Mouse (Mus musculus) embryonic facial prominence, embryonic 12.5 days (tissue): ENCODE data around the gene Fstl4. TPM values are rescaled to one million over a fixed set of nuclear protein-coding genes. Genes with fewer than 3 reads are reported as not detected.

Experiments used
- ATAC-seq: fragments of 200-750 bp; cut with Nextera tagmentation; 2 replicates; pipeline ENCODE4 v1.8.0; 2017; ENCODE audit not compliant: insufficient number of reproducible peaks, insufficient read depth, low FRiP score, low TSS enrichment
- H3K27ac ChIP-seq: fragments of 300-500 bp; sonication (generic); 2 replicates; pipeline ENCODE4 v1.5.1; 2016; ENCODE audit warnings: mild to moderate bottlenecking
- H3K27me3 ChIP-seq: fragments of 300-500 bp; sonication (generic); 2 replicates; pipeline ENCODE4 v1.6.1; 2016; ENCODE audit warnings: mild to moderate bottlenecking, moderate library complexity
- H3K36me3 ChIP-seq: fragments of 300-500 bp; sonication (generic); 2 replicates; pipeline ENCODE4 v1.6.1; 2016; ENCODE audit warnings: mild to moderate bottlenecking
- H3K4me1 ChIP-seq: fragments of 300-500 bp; sonication (generic); 2 replicates; pipeline ENCODE4 v1.6.1; 2016
- H3K4me2 ChIP-seq: fragments of 300-500 bp; sonication (generic); replicated peaks from 2 replicates; pipeline ENCODE4 v1.6.1; 2016; ENCODE audit warnings: mild to moderate bottlenecking, moderate library complexity
- H3K4me3 ChIP-seq: fragments of 300-500 bp; sonication (generic); 2 replicates; pipeline ENCODE4 v1.5.1; 2016; ENCODE audit warnings: mild to moderate bottlenecking
- H3K9ac ChIP-seq: fragments of 300-500 bp; sonication (generic); 2 replicates; pipeline ENCODE4 v1.6.1; 2016; ENCODE audit warnings: mild to moderate bottlenecking, moderate library complexity
- H3K9me3 ChIP-seq: fragments of 300-500 bp; sonication (generic); 2 replicates; pipeline ENCODE4 v1.6.1; 2016; ENCODE audit warnings: mild to moderate bottlenecking, moderate library complexity
- WGBS: fragments of 180-500 bp; shearing (Covaris S2); methylation state at CpG from one replicate; pipeline ENCODE4 v1.1.7; 2016; 5-methylcytosine and 5-hydroxymethylcytosine counted together
- polyA plus RNA-seq: library from polyadenylated mRNA; unstranded; fragments of >200 nt; fragmentation: Nextera tagmentation; extraction: Ambion mirVana; gene quantifications from 2 replicates; pipeline ENCODE4 v1.2.1, GENCODE M21; 2016

The Fstl4 gene
- polyA plus RNA-seq, 1 experiment from 2014 or later = 4.1 TPM

- no peak overlapping the region for H3K9ac ChIP-seq
- WGBS = 65% methylated on average over 9 of the region's 9 CpGs
- no peaks in the 10 kb centered on the region for H3K9me3 ChIP-seq
- H3K36me3 ChIP-seq = no peaks in the 10 kb centered on the region
- no peak overlapping the region for H3K4me3 ChIP-seq
- H3K27me3 ChIP-seq = no peaks in the 10 kb centered on the region
- H3K4me2 ChIP-seq = no peak overlapping the region
- H3K4me1 ChIP-seq = no peaks in the 10 kb centered on the region
- H3K27ac ChIP-seq = no peak overlapping the region
- ATAC-seq = no peak
Observed at GRCm38 (mm10) chr11:52744593-52745450, 19.6 kb upstream of the Fstl4 start.

GRCm38 (mm10) chr11:52747206-52747605 is 17.2 kb upstream of the Fstl4 start:
- WGBS = 81% methylated on average over 7 of the region's 7 CpGs
- H3K4me2 ChIP-seq = no peak overlapping the region
- ATAC-seq = no peak
- H3K27me3 ChIP-seq = no peaks in the 10 kb centered on the region
- no peak overlapping the region for H3K9ac ChIP-seq
- no peaks in the 10 kb centered on the region for H3K4me1 ChIP-seq
- H3K4me3 ChIP-seq = no peak overlapping the region
- H3K9me3 ChIP-seq = no peaks in the 10 kb centered on the region
- H3K27ac ChIP-seq = no peak overlapping the region
- no peaks in the 10 kb centered on the region for H3K36me3 ChIP-seq

- Histone ChIP-seq H3K9me3 (no peaks in the 10 kb centered on the region), H3K4me2 (no peak overlapping the region), H3K4me1 (no peaks in the 10 kb centered on the region), H3K36me3 (no peaks in the 10 kb centered on the region), H3K27ac (no peak overlapping the region), H3K4me3 (no peak overlapping the region), H3K27me3 (no peaks in the 10 kb centered on the region), H3K9ac (no peak overlapping the region)
- no peak for ATAC-seq
- WGBS = 17% methylated on average over 6 of the region's 6 CpGs
Observed at GRCm38 (mm10) chr11:52747766-52748456, 16.5 kb upstream of the Fstl4 start.

GRCm38 (mm10) chr11:52749988-52750387 is 14.4 kb upstream of the Fstl4 start:
- no peak overlapping the region for H3K4me2 ChIP-seq
- no peak overlapping the region for H3K4me3 ChIP-seq
- no peaks in the 10 kb centered on the region for H3K4me1 ChIP-seq
- no peak overlapping the region for H3K27ac ChIP-seq
- H3K36me3 ChIP-seq = no peaks in the 10 kb centered on the region
- no peak overlapping the region for H3K9ac ChIP-seq
- 81% methylated on average over 6 of the region's 6 CpGs for WGBS
- ATAC-seq = no peak
- no peaks in the 10 kb centered on the region for H3K9me3 ChIP-seq
- no peaks in the 10 kb centered on the region for H3K27me3 ChIP-seq

GRCm38 (mm10) chr11:52752524-52752923 is 11.9 kb upstream of the Fstl4 start:
- H3K4me2 ChIP-seq = no peak overlapping the region
- H3K9ac ChIP-seq = no peak overlapping the region
- no peaks in the 10 kb centered on the region for H3K27me3 ChIP-seq
- no peaks in the 10 kb centered on the region for H3K9me3 ChIP-seq
- H3K4me1 ChIP-seq = no peaks in the 10 kb centered on the region
- no peak overlapping the region for H3K27ac ChIP-seq
- no peak for ATAC-seq
- no peaks in the 10 kb centered on the region for H3K36me3 ChIP-seq
- WGBS = 89% methylated on average over 12 of the region's 12 CpGs
- no peak overlapping the region for H3K4me3 ChIP-seq

GRCm38 (mm10) chr11:52753261-52753660 is 11.2 kb upstream of the Fstl4 start:
- H3K9ac ChIP-seq = no peak overlapping the region
- H3K27ac ChIP-seq = no peak overlapping the region
- H3K36me3 ChIP-seq = no peaks in the 10 kb centered on the region
- WGBS = 44% methylated on average over 4 of the region's 4 CpGs
- no peak overlapping the region for H3K4me3 ChIP-seq
- H3K4me2 ChIP-seq = no peak overlapping the region
- no peaks in the 10 kb centered on the region for H3K27me3 ChIP-seq
- no peaks in the 10 kb centered on the region for H3K9me3 ChIP-seq
- no peak for ATAC-seq
- no peaks in the 10 kb centered on the region for H3K4me1 ChIP-seq

GRCm38 (mm10) chr11:52761800-52762199 is 2.6 kb upstream of the Fstl4 start:
- Histone ChIP-seq H3K9ac (no peak overlapping the region), H3K27me3 (peaks cover 46% of the 10 kb centered on the region), H3K27ac (no peak overlapping the region), H3K4me1 (peaks cover 19% of the 10 kb centered on the region; the same call in 1 of the 2 replicates), H3K4me2 (no peak overlapping the region), H3K4me3 (no peak overlapping the region), H3K9me3 (no peaks in the 10 kb centered on the region), H3K36me3 (no peaks in the 10 kb centered on the region)
- no peak for ATAC-seq
- 69% methylated on average over 1 of the region's 1 CpGs for WGBS

GRCm38 (mm10) chr11:52764894-52765677 is 652 bp downstream of the Fstl4 start:
- peak overlapping the region; percentile 53 for H3K4me3 ChIP-seq
- WGBS = under 1% methylated on average over 53 of the region's 53 CpGs
- H3K27ac ChIP-seq = no peak overlapping the region
- peak overlapping the region; percentile 39 for H3K9ac ChIP-seq
- peaks cover 19% of the 10 kb centered on the region; the same call in 1 of the 2 replicates for H3K4me1 ChIP-seq
- H3K36me3 ChIP-seq = no peaks in the 10 kb centered on the region
- 0 out of 2 replicates have a peak, but pooled peaks have one; percentile 41 for ATAC-seq
- H3K9me3 ChIP-seq = no peaks in the 10 kb centered on the region
- H3K27me3 ChIP-seq = peaks cover 54% of the 10 kb centered on the region
- H3K4me2 ChIP-seq = peak overlapping the region; percentile 97

GRCm38 (mm10) chr11:52765678-52766254 is 1.3 kb downstream of the Fstl4 start:
- H3K4me3 ChIP-seq = peak overlapping the region; percentile 53
- H3K4me1 ChIP-seq = peaks cover 19% of the 10 kb centered on the region; the same call in 1 of the 2 replicates
- peaks cover 54% of the 10 kb centered on the region for H3K27me3 ChIP-seq
- no peak overlapping the region for H3K27ac ChIP-seq
- H3K9ac ChIP-seq = no peak overlapping the region
- H3K4me2 ChIP-seq = peak overlapping the region; percentile 97
- WGBS = 3% methylated on average over 21 of the region's 21 CpGs
- H3K36me3 ChIP-seq = no peaks in the 10 kb centered on the region
- no peaks in the 10 kb centered on the region for H3K9me3 ChIP-seq
- ATAC-seq = 0 out of 2 replicates have a peak, but pooled peaks have one; percentile 28

- H3K9me3 ChIP-seq = no peaks in the 10 kb centered on the region
- no peak for ATAC-seq
- H3K4me1 ChIP-seq = peaks cover 19% of the 10 kb centered on the region; the same call in 1 of the 2 replicates
- WGBS = 60% methylated on average over 3 of the region's 3 CpGs
- no peak overlapping the region for H3K4me2 ChIP-seq
- peaks cover 49% of the 10 kb centered on the region for H3K27me3 ChIP-seq
- no peaks in the 10 kb centered on the region for H3K36me3 ChIP-seq
- H3K9ac ChIP-seq = no peak overlapping the region
- no peak overlapping the region for H3K27ac ChIP-seq
- no peak overlapping the region for H3K4me3 ChIP-seq
Observed at GRCm38 (mm10) chr11:52767921-52768320, 3.5 kb downstream of the Fstl4 start.

- 78% methylated on average over 3 of the region's 3 CpGs for WGBS
- Histone ChIP-seq H3K9ac (no peak overlapping the region), H3K36me3 (no peaks in the 10 kb centered on the region), H3K9me3 (no peaks in the 10 kb centered on the region), H3K27me3 (no peaks in the 10 kb centered on the region), H3K27ac (no peak overlapping the region), H3K4me1 (no peaks in the 10 kb centered on the region), H3K4me3 (no peak overlapping the region), H3K4me2 (no peak overlapping the region)
- no peak for ATAC-seq
Observed at GRCm38 (mm10) chr11:52773073-52773472, 8.6 kb downstream of the Fstl4 start.
